Mouse (Mus musculus) brain, embryonic 14.5 days (tissue): Measurements from ENCODE around the gene Car14. TPM values are rescaled to one million over a fixed set of nuclear protein-coding genes. Genes with fewer than 3 reads are reported as not detected.
"Not testable (repeated sequence)": the region's sequence is repeated elsewhere in the genome, so short reads cannot be mapped to it uniquely, and the experiment has no call there.

Experiments used
- DNase-seq: peaks from one replicate; pipeline ENCODE4 v3.0.0-alpha.2; 2011; ENCODE audit warnings: low read depth
- CTCF ChIP-seq: fragments of 200-500 bp; IDR thresholded peaks from 2 replicates; pipeline ENCODE4 v1.5.1; 2012; ENCODE audit warnings: inconsistent platforms, mild to moderate bottlenecking, moderate library complexity, borderline replicate concordance; ENCODE audit not compliant: insufficient read depth, insufficient read length; ENCODE audit errors: extremely low read depth
- POLR2A ChIP-seq: fragments of 200-500 bp; IDR thresholded peaks from 2 replicates; pipeline ENCODE4 v1.6.1; 2012; ENCODE audit warnings: mild to moderate bottlenecking, inconsistent platforms, borderline replicate concordance; ENCODE audit not compliant: poor library complexity, insufficient read depth, insufficient read length, severe bottlenecking; ENCODE audit errors: extremely low read depth
- polyA plus RNA-seq: library from polyadenylated mRNA; depleted of rRNA; stranded (reverse); fragments of >200 nt; gene quantifications from 2 replicates; pipeline ENCODE4 v1.2.3, GENCODE M21; 2012

Car14 gene
- polyA plus RNA-seq, 1 experiment: 8.6 TPM

- peak; percentile 99 for DNase-seq
- TF ChIP-seq CTCF (no peak), POLR2A (no peak)
Observed at GRCm38 (mm10) chr3:95881979-95882815, 22.3 kb downstream of the Car14 start, which contains the start of gene Ciart. Ciart (minus strand) TSS chr3:95882251.

DNA sequence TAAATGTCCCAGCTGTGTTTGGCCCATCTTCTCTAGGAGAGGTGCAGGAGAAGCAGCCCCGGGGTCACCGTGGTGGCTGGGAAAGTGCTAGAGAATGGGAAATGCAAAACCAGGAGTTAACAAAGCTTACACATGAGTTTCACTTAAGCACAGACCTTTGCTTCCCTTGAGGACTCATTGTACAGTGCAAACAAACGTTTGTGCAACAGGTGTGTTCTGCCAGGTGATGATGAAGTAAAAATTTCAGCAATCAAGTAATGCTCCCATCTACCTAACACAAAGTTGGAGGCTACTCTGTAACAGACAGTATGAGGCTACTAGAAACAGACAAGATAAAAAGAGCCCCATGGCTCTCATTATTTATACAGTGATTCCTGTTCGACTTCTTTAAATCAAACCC is 25.4 kb downstream of the Car14 start:
- no peak for TF ChIP-seq CTCF
- no peak for TF ChIP-seq POLR2A
- no peak for DNase-seq

DNA sequence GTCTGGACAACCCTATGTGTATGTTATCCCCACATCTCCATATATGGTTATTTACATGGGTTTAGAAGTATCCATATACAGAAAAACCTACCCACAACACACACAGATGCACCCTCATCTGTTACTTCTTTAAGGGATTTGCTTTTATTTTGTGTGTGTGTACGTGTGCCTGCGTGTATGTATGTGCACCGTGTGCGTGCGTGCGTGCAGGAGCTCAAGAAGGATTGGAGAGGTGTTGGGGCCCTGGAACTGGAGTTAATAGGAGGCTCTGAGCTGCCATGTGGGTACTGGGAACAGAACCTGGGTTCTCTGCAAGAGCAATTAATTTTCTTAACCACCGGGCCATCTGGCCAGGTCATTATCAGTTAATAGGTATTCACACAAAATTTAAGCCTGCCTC is 32.4 kb downstream of the Car14 start:
- TF ChIP-seq POLR2A (no peak), CTCF (no peak)

GRCm38 (mm10) chr3:95871392-95871867 is 33.1 kb downstream of the Car14 start, which contains the start of gene Mrps21:
Mrps21 (minus strand) TSS chr3:95871519.
- no peak for TF ChIP-seq CTCF
- peak; percentile 44; the same call in 1 of the 2 replicates for TF ChIP-seq POLR2A
- peak; percentile 96 for DNase-seq

More for the DNA sequence above, 32.4 kb downstream of the Car14 start:
- DNase-seq: peak; percentile 2

GRCm38 (mm10) chr3:95870976-95871375 is 33.5 kb downstream of the Car14 start:
- DNase-seq: no peak
- TF ChIP-seq POLR2A: no peak
- no peak for TF ChIP-seq CTCF

- TF ChIP-seq CTCF (no peak), POLR2A (no peak)
- DNase-seq: no peak
Observed at GRCm38 (mm10) chr3:95867408-95867807, 37.1 kb downstream of the Car14 start.

GRCm38 (mm10) chr3:95866071-95866470 is 38.4 kb downstream of the Car14 start:
- TF ChIP-seq CTCF (no peak), POLR2A (no peak)
- DNase-seq: no peak

DNA sequence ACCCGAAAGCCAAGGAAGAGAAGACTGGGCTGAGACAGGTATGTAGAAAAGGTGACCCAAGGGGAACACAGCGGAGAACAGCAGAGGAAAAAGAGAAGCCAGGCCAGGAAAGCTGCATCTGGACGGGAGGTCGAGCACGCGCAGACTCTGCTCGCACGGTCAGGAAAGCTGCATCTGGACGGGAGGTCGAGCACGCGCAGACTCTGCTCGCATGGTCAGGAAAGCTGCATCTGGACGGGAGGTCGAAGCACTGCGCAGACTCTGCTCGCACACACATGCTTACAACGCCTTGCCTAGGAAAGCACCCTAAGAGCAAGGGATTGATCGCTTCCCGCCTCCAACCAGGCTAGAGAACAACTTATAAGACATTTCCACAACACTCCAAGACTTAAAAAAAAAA is 38.9 kb downstream of the Car14 start:
- DNase-seq: no peak
- no peak for TF ChIP-seq POLR2A
- no peak for TF ChIP-seq CTCF

DNA sequence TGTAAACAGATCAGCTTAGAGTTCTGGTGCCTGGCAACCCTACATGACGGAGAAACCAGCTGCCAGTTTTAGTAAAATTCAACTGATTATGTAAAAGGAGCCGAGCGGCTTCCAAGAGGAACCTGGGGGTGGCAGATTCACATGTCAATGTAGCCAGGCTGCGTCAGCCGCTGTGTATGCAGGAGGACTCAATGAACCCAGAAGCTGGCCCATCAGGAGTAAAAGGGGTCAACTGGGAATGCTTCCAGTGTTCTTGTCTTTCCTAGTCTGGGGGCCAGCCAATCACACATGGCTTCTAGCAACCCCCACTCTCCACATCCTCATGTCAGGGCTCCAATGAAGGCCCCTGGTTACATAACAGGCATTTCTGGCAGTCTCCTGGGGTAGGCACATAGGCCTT is 39.4 kb downstream of the Car14 start:
- no peak for TF ChIP-seq POLR2A
- TF ChIP-seq CTCF: no peak
- no peak for DNase-seq

DNA sequence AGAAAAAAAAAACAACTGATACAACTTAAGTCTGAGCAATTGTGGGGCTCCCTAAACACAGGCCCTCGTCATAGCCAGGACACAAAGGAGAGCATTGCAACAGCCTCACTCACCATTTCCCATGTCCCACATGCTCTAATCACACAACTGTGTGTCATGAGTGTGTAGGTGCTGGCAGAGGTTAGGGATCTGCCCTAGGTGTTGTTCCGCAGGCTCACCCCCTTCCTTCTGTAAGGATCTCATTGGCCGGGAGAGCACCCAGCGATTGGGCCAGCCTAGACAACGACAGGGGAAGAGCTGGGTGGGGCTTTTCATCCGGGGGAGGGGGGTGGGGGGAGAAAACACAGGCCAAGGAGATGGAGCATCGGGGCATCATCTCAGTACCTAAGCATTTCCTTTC is 40.9 kb downstream of the Car14 start:
- no peak for TF ChIP-seq CTCF
- TF ChIP-seq POLR2A: no peak
- DNase-seq: no peak

GRCm38 (mm10) chr3:95861796-95862195 is 42.7 kb downstream of the Car14 start:
- no peak for TF ChIP-seq POLR2A
- peak; percentile 60; the same call in 1 of the 2 replicates for TF ChIP-seq CTCF
- peak; percentile 79 for DNase-seq

- TF ChIP-seq POLR2A: no peak
- 0 out of 2 replicates have a peak, but pooled peaks have one; percentile 12 for TF ChIP-seq CTCF
- DNase-seq: peak; percentile 7
Observed at GRCm38 (mm10) chr3:95861216-95861615, 43.3 kb downstream of the Car14 start.

DNA sequence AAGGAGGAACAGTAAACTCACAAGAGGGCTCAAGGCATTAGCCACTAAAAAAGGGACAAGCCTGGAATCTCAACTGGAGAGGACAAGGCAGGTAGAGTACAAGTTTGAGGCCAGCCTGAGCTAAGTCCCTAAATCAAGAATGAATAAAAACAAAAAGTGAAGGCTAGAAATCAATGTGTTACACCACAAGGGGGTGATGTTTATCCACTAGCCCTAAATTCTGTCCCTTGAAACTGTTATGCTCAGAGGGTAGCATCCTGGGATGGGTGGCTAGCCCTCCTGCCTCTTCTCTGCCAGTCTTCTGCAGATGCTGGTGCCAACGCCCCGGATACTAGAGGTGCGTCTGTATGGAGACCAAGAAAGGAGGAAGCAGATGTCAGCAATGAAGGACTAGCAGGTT is 44.2 kb downstream of the Car14 start:
- peak; percentile 6 for DNase-seq
- TF ChIP-seq POLR2A (no peak), CTCF (no peak)

DNA sequence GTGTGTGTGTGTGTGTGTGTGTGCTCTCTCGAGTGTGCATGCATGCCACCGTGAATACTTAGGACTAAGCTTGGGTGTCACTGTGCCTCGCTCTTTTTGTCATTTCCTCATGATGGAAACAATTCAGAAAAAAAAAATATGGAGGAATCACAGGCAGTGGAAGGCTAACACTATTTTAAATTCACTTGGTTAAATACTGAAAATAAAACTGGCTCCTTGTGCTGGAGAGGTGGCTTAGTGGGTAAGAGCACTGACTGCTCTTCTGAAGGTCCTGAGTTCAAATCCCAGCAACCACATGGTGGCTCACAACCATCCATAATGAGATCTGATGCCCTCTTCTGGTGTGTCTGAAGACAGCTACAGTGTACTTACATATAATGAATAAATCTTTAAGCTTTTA is 46.2 kb downstream of the Car14 start:
- not testable (repeated sequence) for DNase-seq

DNA sequence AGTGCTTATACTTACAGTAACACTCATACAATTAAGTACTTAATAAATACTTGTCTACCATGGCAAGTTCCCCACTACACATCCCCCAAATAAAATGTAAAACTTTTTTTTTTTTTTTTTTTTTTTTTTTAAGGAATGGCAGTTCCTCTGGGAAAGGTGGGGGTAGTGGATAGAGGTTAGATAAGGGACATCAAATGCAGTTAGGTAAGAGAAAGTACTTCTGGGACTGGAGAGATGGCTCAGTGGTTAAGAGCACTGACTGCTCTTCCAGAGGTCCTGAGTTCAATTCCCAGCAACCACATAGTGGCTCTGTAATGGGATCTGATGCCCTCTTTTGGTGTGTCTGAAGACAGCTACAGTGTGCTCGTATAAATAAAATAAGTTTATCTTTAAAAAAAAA is 47.4 kb downstream of the Car14 start:
- DNase-seq: not testable (repeated sequence)
